In the genomic region with DNA sequence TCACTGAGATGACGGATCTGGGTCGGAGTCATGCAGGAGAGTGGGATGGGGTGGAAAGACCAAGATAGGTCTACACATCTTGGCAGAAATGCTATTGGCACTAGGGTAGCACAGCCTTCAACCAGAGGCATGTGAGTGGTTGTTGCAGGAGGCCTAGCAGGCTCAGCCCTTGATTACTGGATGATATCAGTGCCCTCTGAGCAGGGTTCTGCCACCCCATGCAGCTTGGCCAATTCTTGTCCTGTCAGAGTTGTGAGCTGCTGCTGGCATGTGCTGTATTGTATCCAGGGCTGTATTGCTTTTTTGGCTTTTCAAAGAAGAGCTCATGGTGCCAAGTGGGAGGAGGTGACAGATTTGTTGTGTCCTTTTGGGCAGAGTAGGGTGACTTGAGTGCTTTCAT, we compare ENCODE assay signal across 17 mouse cellular contexts. TPM values are rescaled to one million over a fixed set of nuclear protein-coding genes. Genes with fewer than 3 reads are reported as not detected.
"Had no signal": no experiment of that assay in that cellular context is flagged by ENCODE, and none has a peak within 500 bp of the region (broad histone marks: within the 10 kb centered on the region; RNA-seq: fewer than 3 reads in every experiment).

No protein-coding gene starts in this region.

- DNase-seq: kidney, postnatal 10 days; kidney, postnatal 4 days; lung, adult 2 months; lung, postnatal 36 days; midbrain, embryonic 14.5 days; right cerebral cortex, postnatal 4 days; spleen, adult 18-20 months; thymus, adult 18-20 months; thymus, postnatal 25 days had no signal

- H3K27ac ChIP-seq: left cerebral cortex, adult 2 months; limb, embryonic 12.5 days; liver, embryonic 15.5 days; neural tube, embryonic 12.5 days had no signal

- H3K9me3 ChIP-seq: limb, embryonic 12.5 days; liver, embryonic 15.5 days; neural tube, embryonic 12.5 days had no signal

- H3K4me1 ChIP-seq: limb, embryonic 12.5 days; liver, embryonic 15.5 days; neural tube, embryonic 12.5 days had no signal

- H3K36me3 ChIP-seq: limb, embryonic 12.5 days; liver, embryonic 15.5 days; neural tube, embryonic 12.5 days had no signal

- H3K27me3 ChIP-seq: limb, embryonic 12.5 days; liver, embryonic 15.5 days; neural tube, embryonic 12.5 days had no signal

- ATAC-seq: lung, postnatal 0 days had no signal

- H3K9ac ChIP-seq: limb, embryonic 12.5 days; liver, embryonic 15.5 days; neural tube, embryonic 12.5 days had no signal

- H3K4me3 ChIP-seq: left cerebral cortex, adult 2 months; limb, embryonic 12.5 days; liver, embryonic 15.5 days; neural tube, embryonic 12.5 days had no signal

- H3K4me2 ChIP-seq: limb, embryonic 12.5 days; liver, embryonic 11.5 days; liver, embryonic 15.5 days; neural tube, embryonic 12.5 days had no signal

RNA-seq across cellular contexts. Expression of gene Trpm3, which starts 40.2 kb away (rescaled TPM):
- total RNA-seq: monocyte, adult 5-6 weeks; neutrophil, adult 5-6 weeks had no signal
